Mouse (Mus musculus) embryo, embryonic 10 days (tissue): ENCODE results near the gene Tecpr2.

Source experiments
- DNase-seq: peaks from one replicate; pipeline ENCODE4 v3.0.0-alpha.2; 2015; ENCODE audit warnings: low spot score

Gene Tecpr2

GRCm38 (mm10) chr12:111007134-111008103 is 118.4 kb downstream of the Tecpr2 start:
- no peak for DNase-seq

GRCm38 (mm10) chr12:111008500-111009490 is 119.7 kb downstream of the Tecpr2 start:
- DNase-seq: no peak

GRCm38 (mm10) chr12:111009615-111010257 is 120.7 kb downstream of the Tecpr2 start:
- no peak for DNase-seq

- no peak for DNase-seq
Observed at GRCm38 (mm10) chr12:111016807-111017206, 127.7 kb downstream of the Tecpr2 start.

GRCm38 (mm10) chr12:111018068-111018467 is 129.0 kb downstream of the Tecpr2 start:
- no peak for DNase-seq

- DNase-seq: no peak
Observed at GRCm38 (mm10) chr12:111019086-111019485, 130.0 kb downstream of the Tecpr2 start.

GRCm38 (mm10) chr12:111021138-111021537 is 132.1 kb downstream of the Tecpr2 start:
- no peak for DNase-seq

GRCm38 (mm10) chr12:111021577-111021976 is 132.5 kb downstream of the Tecpr2 start:
- no peak for DNase-seq
